Mouse (Mus musculus): ENCODE measurements at regions not wholly inside any gene's neighbourhood (a gene's known extent, or its start where the extent isn't known, plus 50 kb on each side); places are given as distances from the start of the nearest gene placed in this dataset. TPM values are rescaled to one million over a fixed set of nuclear protein-coding genes. Genes with fewer than 3 reads are reported as not detected.
"Not testable (repeated sequence)": the region's sequence is repeated elsewhere in the genome, so short reads cannot be mapped to it uniquely, and the experiment has no call there.

DNA sequence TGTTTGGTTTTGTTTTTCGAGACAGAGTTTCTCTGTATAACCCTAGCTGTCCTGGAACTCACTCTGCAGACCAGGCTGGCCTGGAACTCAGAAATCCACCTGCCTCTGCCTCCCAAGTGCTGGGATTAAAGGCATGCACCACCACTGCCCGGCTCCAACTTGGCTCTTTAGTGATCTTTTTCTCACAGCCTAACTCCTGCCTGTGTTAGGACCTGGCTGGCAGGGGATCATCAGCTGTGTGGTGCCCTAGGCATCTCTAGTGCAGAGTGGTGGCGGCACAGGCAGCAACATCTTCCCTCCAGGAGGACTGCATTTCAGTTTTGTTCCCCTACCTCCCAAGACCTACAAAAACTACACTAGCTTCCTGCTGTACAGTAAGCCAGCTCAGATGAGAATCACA lies 54.4 kb upstream of the Spon1 start:
- H3K9me3 ChIP-seq (ENCODE audit: control insufficient read depth, low read length); H3K4me3 ChIP-seq (ENCODE audit: low read depth, low read length); H3K9ac ChIP-seq (ENCODE audit: low read length); DNase-seq (ENCODE audit: low spot score); H3K27ac ChIP-seq (ENCODE audit: low read depth, low read length); ATAC-seq (ENCODE audit: insufficient read depth, low FRiP score, low TSS enrichment); H3K36me3 ChIP-seq (ENCODE audit: control insufficient read depth, insufficient read depth, low read length); H3K27me3 ChIP-seq (ENCODE audit: control insufficient read depth, insufficient read depth, low read length); H3K4me2 ChIP-seq (ENCODE audit: low read depth); H3K4me1 ChIP-seq (ENCODE audit: control insufficient read depth, insufficient read depth, low read length): not testable (repeated sequence)
- WGBS = 77% methylated on average over 3 of the region's 3 CpGs

Small RNA genes lying in the stretch of these regions (microRNA-seq; reads per million reads assigned to microRNA genes)
- gene Gm23700 = not detected

All from neural tube, embryonic 11.5 days (tissue).